Mouse (Mus musculus): Measurements from ENCODE around the gene Clybl. TPM values are rescaled to one million over a fixed set of nuclear protein-coding genes. Genes with fewer than 3 reads are reported as not detected.

Gene Clybl
- polyA plus RNA-seq, 1 experiment, result 342 TPM

DNA sequence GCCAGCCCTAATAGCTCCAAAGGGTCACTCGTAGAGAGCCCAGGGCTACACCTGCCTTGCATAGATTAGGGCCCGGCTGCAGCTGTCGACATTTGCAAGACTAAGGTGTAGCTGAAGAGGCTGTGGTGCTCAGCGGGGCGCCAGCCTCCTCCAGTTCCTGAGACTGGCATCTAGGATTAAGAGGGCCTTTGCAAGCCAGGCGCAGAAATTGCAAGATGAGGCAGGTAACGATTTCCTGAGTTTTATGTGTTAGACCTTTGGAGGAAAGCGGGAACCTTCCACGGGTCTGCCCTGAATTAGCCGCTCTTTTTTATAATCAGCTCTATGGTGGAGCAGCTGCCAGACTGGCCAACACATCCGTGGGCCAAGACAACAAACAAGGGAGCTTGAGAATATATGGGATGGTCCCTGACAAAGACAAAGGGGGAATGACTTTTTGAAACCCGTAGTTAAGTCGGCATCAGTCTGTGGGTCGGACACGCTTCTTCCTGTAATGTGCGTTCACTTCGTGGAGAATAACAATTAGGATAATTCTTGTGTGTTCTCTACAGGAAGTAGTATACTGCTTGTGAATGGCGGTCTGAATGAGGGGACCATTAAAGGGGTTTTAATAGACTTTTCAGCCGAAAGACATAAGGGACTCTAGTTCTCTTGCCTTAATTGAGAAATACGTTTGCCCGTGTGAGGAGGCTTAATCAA lies 74.2 kb downstream of the Clybl start:
- H3K4me1 ChIP-seq (ENCODE audit: control insufficient read depth, insufficient read depth, insufficient read length, low read length), result no peaks in the 10 kb centered on the region
- H3K27ac ChIP-seq (replicated peaks; ENCODE audit: low read depth, low read length), result no peak overlapping the region
- H3K4me3 ChIP-seq (ENCODE audit: insufficient read depth, low read depth, low read length), result no peak overlapping the region

DNA sequence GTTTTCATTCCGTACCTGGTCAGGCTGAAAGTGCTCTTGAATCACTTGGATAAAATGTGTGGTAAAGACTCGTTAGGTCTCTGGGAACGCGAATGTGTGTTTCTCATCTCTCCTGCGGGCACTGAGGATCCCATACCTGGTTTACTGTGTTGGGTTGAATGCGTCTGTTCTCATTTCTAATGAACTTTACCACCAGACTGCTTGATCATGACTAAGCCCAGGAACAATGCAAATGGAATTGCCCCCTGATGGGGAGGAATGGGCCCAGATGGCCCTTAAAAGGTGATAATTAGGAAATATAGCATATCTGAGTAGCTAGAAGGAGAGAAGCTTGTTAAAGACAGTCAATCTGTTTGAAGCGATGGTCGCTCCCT lies 74.7 kb downstream of the Clybl start:
- no peaks in the 10 kb centered on the region for H3K4me1 ChIP-seq (ENCODE audit: control insufficient read depth, insufficient read depth, insufficient read length, low read length)

DNA sequence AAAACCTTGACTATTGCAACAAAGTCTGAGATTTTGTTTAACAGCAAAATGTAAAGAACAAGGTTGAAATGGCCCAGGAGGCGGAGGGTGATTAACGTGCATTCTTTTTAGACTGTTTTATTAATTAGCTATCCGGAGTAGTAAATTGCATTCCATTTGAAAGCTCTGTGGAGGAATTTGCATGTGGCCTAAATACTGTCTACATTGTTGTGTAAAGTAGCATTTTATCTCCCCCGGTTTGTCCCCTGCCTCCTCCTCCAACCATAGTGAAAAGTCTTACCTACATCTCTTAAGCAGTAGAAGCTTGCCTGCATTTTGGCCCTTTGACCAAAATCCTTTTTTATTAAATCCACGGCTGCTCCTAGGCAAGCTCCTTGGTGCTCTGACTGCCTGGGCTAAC lies 76.8 kb downstream of the Clybl start:
- Histone ChIP-seq H3K4me1 (ENCODE audit: control insufficient read depth, insufficient read depth, insufficient read length, low read length) (no peaks in the 10 kb centered on the region), H3K4me3 (ENCODE audit: insufficient read depth, low read depth, low read length) (no peak overlapping the region), H3K27ac (replicated peaks; ENCODE audit: low read depth, low read length) (no peak overlapping the region)

More for the DNA sequence above, 74.7 kb downstream of the Clybl start:
- H3K4me3 ChIP-seq (ENCODE audit: insufficient read depth, low read depth, low read length), result no peak overlapping the region
- no peak overlapping the region for H3K27ac ChIP-seq (replicated peaks; ENCODE audit: low read depth, low read length)

DNA sequence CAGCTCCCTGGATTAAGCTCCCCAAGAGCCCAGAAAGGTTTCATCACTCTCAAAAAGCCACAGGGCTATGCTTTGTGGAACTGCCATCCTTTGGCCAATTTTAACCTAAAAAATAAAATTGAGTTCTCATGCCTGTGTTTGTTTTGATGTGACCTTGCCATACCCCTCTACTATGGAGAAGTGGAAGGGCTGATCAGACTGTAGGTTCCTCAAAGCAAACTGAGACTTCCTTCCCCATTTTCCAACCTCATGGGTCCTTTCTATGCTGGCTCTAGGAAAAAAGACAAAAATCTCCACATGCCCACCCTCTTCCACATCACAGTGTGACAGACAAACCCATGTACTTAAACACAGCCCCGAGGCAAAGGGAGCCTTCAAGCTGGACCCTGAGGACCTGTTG lies 79.7 kb downstream of the Clybl start:
- no peak overlapping the region for H3K27ac ChIP-seq (replicated peaks; ENCODE audit: low read depth, low read length)
- no peak overlapping the region for H3K4me3 ChIP-seq (ENCODE audit: insufficient read depth, low read depth, low read length)
- no peaks in the 10 kb centered on the region; the same call in 1 of the 2 replicates for H3K4me1 ChIP-seq (ENCODE audit: control insufficient read depth, insufficient read depth, insufficient read length, low read length)

DNA sequence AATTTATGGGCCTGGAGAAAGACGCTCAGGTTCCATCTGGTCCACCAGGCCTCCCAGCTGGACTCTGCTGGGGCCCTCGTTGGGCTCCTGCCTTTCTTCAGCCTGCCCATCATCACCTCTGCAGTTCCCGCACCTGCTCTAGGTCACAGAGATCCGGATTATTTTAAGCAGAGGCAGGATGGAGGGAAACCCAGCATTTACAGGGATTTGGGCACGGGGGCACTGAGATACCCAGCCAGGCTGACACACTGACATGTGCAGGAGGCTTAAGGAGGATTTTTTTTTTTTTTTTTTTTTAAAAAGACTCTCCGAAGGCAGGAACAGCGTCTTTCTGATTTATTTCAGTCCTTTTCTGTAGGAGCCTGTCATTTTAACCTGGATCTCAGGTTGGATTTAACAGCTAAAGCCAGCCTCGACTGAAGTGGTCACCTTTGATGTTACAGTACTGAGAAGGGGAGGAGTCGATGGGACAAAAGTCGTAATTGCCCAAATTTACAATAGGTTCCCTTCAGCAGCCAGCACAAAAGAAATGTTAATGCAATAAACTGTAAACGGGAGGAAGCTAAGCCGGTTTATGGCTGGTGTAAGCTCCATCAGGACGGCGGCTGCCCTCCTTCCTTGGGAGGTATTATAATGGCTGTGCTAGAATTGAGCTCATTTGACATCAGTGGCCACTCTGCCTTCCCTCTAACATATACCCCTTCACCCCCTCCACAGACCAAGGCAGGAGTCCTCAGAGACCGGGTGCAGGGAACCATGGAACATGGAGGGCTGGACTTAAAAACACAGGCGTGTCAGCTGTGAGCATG lies 81.6 kb downstream of the Clybl start:
- Histone ChIP-seq H3K27ac (replicated peaks; ENCODE audit: low read depth, low read length) (no peak overlapping the region), H3K4me1 (ENCODE audit: control insufficient read depth, insufficient read depth, insufficient read length, low read length) (no peaks in the 10 kb centered on the region; the same call in 1 of the 2 replicates), H3K4me3 (ENCODE audit: insufficient read depth, low read depth, low read length) (no peak overlapping the region)

DNA sequence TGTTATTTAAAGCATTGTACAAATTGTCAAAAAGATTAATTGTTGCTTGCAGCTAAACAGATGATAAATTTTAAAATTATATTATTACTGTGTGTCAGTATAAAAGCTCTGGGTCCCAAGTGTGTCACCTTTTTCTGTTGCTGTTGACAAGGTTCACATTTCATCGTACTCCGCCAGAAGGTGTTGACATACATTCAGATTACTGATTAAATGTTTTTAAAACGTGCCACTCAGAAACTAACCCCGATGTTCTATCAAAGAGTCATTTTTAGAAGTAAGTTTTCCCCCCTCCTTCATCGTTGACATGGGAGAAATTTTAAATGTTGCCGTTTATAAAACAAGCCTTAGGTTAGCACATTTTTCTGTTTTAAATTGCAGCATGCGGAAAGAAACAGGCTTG lies 83.7 kb downstream of the Clybl start:
- Histone ChIP-seq H3K4me3 (ENCODE audit: insufficient read depth, low read depth, low read length) (no peak overlapping the region), H3K4me1 (ENCODE audit: control insufficient read depth, insufficient read depth, insufficient read length, low read length) (no peaks in the 10 kb centered on the region; the same call in 1 of the 2 replicates), H3K27ac (replicated peaks; ENCODE audit: low read depth, low read length) (no peak overlapping the region)

DNA sequence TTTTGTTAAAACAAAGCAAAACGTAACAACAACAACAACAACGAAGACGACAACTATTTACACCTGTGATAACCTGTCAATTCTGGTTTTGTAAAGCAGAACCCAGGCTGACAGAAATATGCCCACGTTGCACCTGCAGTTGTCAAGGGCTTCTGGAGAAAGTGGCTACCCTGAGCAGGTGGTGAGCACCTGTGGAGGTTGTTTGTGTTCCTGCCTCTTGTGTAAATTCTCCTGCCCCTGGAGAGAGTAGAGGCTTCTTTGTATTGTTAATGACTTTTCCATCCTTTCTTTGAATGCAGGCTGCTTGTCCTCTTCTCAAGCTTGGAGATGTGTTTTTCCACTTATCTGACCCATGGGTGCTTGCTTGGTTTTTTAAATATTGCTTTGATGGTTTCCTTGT lies 86.1 kb downstream of the Clybl start:
- H3K4me3 ChIP-seq (ENCODE audit: insufficient read depth, low read depth, low read length), result no peak overlapping the region
- H3K27ac ChIP-seq (replicated peaks; ENCODE audit: low read depth, low read length), result no peak overlapping the region
- H3K4me1 ChIP-seq (ENCODE audit: control insufficient read depth, insufficient read depth, insufficient read length, low read length), result no peaks in the 10 kb centered on the region; the same call in 1 of the 2 replicates

DNA sequence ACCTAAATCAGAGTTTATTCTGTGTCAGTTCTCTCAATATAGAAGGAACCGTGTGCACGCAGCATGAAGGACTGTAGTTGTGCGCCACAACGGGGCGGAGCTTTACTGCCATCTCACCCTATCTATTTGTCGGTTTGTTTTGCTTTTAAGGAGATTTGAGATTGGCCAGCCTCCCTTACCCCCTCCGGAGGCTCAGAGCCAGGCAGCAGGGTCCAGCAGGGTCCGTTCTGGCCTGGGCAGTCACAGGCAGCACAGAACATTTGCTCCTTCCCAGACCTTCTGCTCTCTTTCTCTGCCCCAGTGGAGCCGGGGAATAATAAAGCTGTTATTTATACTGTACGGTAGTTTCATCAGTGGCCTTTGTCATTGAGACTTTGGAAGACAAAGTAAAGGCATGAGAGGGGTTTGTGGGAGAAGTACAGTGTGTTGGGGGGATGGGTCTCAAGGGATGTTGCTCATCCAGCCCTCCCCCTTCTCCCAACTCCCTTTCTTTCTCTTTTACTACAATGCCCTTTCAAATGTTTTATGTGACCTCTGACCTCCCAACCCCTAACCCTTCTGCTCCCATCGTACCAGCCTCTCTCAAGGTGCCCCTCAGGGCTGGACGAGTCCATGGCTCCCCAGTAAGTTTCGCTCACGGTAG lies 89.7 kb downstream of the Clybl start:
- no peak overlapping the region for H3K27ac ChIP-seq (replicated peaks; ENCODE audit: low read depth, low read length)
- H3K4me1 ChIP-seq (ENCODE audit: control insufficient read depth, insufficient read depth, insufficient read length, low read length), result no peaks in the 10 kb centered on the region
- H3K4me3 ChIP-seq (ENCODE audit: insufficient read depth, low read depth, low read length), result no peak overlapping the region

DNA sequence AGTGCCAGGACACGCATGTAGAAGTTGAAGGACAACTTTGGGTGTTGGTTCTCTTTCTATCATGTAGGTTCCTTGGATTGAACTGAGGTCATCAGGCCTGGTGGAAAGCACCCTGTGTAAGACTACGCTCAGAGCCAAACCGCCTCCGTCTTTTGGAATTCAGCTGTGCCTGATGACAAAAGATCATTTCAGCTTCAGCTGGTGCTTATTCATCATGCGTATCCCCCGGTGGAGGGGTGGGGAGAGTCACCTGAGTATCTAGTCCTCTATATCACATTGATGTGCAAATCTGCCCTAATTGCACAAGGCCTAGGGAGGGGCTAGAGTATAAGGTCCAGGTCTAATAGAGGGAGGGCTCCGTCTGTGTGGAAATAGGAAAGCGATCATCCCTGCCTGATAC lies 95.6 kb downstream of the Clybl start:
- H3K4me1 ChIP-seq (ENCODE audit: control insufficient read depth, insufficient read depth, insufficient read length, low read length), result no peaks in the 10 kb centered on the region
- H3K4me3 ChIP-seq (ENCODE audit: insufficient read depth, low read depth, low read length), result no peak overlapping the region
- H3K27ac ChIP-seq (replicated peaks; ENCODE audit: low read depth, low read length), result no peak overlapping the region

DNA sequence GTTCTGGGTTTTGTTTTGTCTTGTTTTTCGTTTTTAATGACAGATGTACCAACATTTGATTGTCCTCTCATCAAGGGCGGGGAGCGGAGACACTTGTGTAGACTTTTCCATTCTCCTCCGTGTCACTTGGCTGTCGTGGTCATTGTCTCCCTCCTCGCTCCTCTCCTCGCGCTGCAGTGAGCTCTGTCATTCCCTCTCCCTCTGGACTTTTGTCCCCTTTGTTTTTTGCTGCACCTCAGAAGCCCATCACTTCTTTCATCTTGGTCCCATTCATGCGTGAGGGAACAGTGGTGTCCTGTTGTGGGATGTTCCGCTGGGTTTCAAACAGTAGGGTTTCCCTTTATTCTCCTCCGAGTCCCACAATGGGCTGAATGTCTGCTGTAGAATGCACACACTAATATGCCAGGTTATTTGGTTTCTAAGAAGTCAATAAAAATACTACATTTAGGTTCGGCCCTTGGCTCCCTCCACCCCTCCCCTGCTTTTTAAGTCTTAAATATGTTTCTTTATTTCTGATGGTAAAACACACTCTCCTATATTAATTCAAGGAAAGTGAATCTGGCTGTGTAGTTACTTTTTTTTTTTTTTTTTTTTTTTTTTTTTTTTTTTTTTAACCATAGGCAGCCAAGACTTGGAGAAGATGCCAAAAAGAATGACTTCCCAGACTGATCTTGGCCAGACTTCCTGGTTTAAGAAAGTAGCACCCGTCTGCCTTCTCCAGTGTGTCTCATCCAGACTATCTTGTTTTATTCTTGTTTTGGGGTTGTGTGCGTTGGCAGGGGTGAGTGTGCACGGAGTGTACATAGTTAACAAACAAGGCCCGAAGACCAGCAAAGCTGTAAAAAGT lies 98.2 kb downstream of the Clybl start:
- H3K4me1 ChIP-seq (ENCODE audit: control insufficient read depth, insufficient read depth, insufficient read length, low read length), result no peaks in the 10 kb centered on the region

DNA sequence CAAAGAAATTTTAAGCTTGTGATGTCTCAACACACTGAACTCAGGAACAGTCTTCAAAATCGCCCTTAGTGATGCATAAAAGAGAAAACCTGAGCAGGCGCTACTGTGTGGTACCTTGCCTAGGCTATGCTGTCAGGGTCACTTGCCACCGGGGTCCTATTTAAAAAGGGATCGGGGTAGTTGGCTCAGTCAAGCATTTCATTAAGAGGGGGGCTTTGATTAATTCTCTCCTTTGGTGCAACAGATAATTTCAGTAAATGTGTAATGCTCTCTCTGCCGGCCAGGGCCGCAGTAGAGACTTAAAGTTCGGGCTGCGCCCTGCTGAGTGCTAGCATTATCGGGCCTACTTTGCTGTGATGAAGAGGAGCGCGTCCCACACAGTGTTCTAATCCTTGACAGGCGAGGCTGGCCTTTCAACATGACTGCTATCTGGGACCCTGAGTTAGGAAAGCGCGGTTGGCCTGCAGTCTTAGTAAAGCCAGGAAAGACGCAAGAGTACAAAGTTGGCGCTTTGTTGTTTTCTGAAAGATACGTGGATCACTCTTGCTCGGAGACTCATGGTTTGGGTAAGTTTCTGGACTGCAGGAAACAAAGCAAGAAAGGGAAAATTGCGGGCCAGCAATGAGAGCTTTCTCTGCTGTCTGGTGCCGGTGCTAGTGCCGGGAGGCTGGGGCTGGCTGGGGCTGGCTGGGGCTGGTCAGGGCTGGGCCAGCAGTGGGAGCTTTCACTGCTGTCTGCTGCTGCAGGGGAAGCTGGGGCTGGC lies 99.0 kb downstream of the Clybl start:
- H3K27ac ChIP-seq (replicated peaks; ENCODE audit: low read depth, low read length), result no peak overlapping the region
- no peak overlapping the region for H3K4me3 ChIP-seq (ENCODE audit: insufficient read depth, low read depth, low read length)
- H3K4me1 ChIP-seq (ENCODE audit: control insufficient read depth, insufficient read depth, insufficient read length, low read length), result no peaks in the 10 kb centered on the region

More for the DNA sequence above, 98.2 kb downstream of the Clybl start:
- Histone ChIP-seq H3K4me3 (ENCODE audit: insufficient read depth, low read depth, low read length) (no peak overlapping the region), H3K27ac (replicated peaks; ENCODE audit: low read depth, low read length) (no peak overlapping the region)

DNA sequence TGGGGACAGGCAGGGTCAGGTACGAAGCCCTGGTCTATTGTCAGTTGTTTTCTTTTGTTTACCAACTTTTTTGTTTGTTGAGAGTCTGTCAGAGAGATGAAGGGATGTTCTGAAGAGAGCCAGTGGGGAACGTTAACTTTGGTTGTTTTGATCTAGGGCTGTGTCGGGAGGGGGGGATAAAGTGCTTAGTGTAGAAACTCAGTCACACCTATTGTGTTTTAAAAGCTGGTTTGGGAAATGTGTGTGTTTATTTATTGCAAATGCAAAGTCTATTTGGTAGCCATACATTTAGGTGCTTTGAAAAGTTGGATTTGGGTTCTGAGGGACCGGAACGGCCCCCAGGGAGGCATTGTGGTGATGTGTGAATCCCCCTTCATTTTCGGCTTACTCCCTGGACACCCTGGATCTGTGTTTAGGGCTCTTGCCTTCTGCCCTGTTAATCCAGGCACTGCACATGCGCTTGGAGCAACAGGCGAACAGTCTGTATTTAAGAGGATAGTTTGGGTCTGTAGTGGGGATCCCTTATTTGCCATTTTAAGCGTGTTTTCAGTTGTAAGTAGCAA lies 99.6 kb downstream of the Clybl start:
- Histone ChIP-seq H3K27ac (replicated peaks; ENCODE audit: low read depth, low read length) (no peak overlapping the region), H3K4me3 (ENCODE audit: insufficient read depth, low read depth, low read length) (no peak overlapping the region), H3K4me1 (ENCODE audit: control insufficient read depth, insufficient read depth, insufficient read length, low read length) (no peaks in the 10 kb centered on the region)

DNA sequence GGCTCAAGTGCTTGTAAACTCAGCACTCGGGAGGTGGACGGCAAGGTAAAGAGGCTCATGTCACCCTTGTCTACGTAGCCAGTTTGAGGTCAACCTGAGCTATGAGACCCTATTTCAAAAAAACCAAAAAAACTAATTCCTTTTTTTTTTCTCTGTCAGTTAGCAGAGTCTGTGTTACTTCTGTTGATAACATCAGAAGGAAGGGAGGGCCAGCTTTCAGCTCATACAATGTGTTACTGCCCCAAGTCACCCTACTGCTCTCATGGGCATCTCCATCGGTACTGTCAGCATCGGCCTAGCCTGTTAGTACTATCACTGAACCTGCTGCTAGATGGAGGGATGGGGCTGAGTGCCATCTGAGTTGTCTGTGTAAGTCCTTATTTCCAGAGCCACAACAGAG lies 102.5 kb downstream of the Clybl start:
- Histone ChIP-seq H3K4me3 (ENCODE audit: insufficient read depth, low read depth, low read length) (no peak overlapping the region), H3K4me1 (ENCODE audit: control insufficient read depth, insufficient read depth, insufficient read length, low read length) (no peaks in the 10 kb centered on the region), H3K27ac (replicated peaks; ENCODE audit: low read depth, low read length) (no peak overlapping the region)

DNA sequence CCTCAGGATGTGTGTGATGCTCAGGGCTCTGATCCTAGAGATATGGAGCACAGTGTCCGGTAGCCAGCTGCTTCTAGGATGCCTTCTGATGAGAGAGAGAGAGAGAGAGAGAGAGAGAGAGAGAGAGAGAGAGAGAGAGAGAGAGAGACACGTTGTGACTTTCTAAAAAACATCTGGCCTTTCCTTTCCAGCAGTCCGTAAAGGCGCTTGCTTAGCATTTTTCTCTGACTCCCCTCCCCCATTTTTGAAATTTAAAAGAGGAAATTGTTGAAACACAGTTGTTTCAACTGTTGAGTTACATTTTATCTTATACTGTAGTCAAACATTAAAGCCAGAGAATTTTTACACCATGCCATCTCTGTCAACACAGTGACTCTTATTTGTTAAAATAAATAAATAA lies 114.9 kb downstream of the Clybl start:
- Histone ChIP-seq H3K4me1 (ENCODE audit: control insufficient read depth, insufficient read depth, insufficient read length, low read length) (no peaks in the 10 kb centered on the region), H3K4me3 (ENCODE audit: insufficient read depth, low read depth, low read length) (no peak overlapping the region), H3K27ac (replicated peaks; ENCODE audit: low read depth, low read length) (no peak overlapping the region)

Data from brown adipose tissue, adult 24 weeks (tissue).